Mouse (Mus musculus) splenic B cell, adult 2 months (primary cell): Measurements from ENCODE around the gene Sv2a.

Experiments
- DNase-seq: peaks from one replicate; pipeline ENCODE4 v3.0.0-alpha.2; 2011; ENCODE audit warnings: low read depth, low spot score
- H3K27me3 ChIP-seq: 2 replicates; pipeline ENCODE4 v1.6.1; 2012; ENCODE audit warnings: mild to moderate bottlenecking, low read length, moderate library complexity, mixed read lengths; ENCODE audit not compliant: control insufficient read depth, poor library complexity, insufficient read depth, severe bottlenecking
- H3K36me3 ChIP-seq: 2 replicates; pipeline ENCODE4 v1.6.1; 2012; ENCODE audit warnings: mild to moderate bottlenecking, low read length, moderate library complexity, mixed read lengths; ENCODE audit not compliant: control insufficient read depth, poor library complexity, insufficient read depth, severe bottlenecking

Sv2a gene

DNA sequence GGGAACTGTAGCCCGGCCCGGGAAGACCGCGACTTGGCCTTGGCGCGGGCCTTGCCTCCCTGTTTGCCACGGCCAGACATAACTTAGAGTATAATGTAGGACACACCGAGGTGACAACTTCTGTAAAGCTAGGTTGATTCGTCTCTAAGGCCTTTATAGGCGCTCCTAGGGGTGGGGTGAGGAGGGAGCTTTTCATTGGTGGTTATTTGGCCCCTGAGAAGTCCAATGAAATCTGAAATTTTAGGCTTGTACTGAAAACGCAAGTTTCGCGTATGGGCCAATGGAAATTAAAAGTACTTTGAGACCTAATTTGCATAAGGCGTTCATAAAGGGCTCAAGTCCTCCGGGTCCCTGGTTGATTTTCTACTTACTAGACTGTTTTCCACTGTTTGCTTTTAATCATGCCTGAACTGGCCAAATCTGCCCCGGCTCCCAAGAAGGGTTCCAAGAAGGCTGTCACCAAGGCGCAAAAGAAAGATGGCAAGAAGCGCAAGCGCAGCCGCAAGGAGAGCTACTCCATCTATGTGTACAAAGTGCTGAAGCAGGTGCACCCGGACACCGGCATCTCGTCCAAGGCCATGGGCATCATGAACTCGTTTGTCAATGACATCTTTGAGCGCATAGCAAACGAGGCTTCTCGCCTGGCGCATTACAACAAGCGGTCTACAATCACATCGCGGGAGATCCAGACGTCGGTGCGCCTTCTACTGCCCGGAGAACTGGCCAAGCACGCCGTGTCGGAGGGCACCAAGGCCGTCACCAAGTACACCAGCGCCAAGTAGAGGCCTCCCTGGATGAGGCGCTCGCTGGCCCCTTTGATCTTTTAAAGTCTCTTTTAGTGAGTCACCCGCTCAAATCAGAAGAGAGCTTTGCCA lies 40.1 kb downstream of the Sv2a start, which contains the start of the genes Hist2h2ac and Hist2h2be:
Gene Hist2h2ac (minus strand): TSS at position 116 of the 875 bp plus-strand sequence.
Gene Hist2h2be (plus strand): TSS at position 355 of the 875 bp plus-strand sequence.
- peak; percentile 96 for DNase-seq
- no peaks in the 10 kb centered on the region for H3K27me3 ChIP-seq

DNA sequence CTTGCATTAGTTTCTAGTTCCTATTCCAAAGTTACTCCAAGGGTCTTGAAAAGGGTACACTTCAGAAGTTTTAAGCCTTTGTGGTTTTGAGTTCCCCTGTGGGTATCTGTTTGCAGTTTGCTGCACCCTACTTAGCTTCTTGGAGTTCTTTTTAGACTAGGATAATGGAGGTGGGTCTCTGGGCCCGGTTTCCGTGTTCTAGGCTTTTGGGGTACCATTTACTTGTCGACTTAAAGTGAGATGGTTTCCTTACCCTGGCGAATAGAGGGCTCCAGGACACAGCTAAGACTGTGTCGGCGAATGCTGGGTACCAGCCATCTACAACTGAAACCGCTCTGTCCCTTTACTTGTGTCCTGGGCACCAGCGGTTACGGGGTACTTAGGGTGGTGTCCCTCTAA lies 40.7 kb downstream of the Sv2a start:
- H3K27me3 ChIP-seq = no peaks in the 10 kb centered on the region
- peak; percentile 35 for DNase-seq
- H3K36me3 ChIP-seq = no peaks in the 10 kb centered on the region; the same call in 1 of the 2 replicates

More for the DNA sequence above, 40.1 kb downstream of the Sv2a start, which contains the start of the genes Hist2h2ac and Hist2h2be:
- H3K36me3 ChIP-seq = no peaks in the 10 kb centered on the region; the same call in 1 of the 2 replicates

DNA sequence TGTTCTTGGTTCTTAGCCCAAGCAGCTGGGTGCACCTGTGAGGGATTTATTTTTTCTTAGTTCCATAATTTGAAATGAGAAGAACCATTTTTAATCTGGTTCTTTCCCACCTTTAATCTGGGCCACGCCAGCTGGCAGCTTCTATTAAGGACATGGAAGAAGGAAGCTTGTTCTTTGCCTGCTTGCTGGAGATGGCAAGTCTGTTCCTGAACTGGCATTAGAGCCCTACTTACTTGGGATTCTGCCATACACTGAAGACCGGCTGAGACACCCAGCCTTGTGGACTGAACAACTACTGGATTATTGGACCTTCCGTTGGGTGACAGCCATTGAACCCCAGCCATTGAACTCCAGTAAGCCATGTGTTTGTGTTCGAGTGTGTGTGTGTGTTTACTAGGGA lies 41.8 kb downstream of the Sv2a start:
- Histone ChIP-seq H3K36me3 (no peaks in the 10 kb centered on the region; the same call in 1 of the 2 replicates), H3K27me3 (no peaks in the 10 kb centered on the region)
- no peak for DNase-seq

DNA sequence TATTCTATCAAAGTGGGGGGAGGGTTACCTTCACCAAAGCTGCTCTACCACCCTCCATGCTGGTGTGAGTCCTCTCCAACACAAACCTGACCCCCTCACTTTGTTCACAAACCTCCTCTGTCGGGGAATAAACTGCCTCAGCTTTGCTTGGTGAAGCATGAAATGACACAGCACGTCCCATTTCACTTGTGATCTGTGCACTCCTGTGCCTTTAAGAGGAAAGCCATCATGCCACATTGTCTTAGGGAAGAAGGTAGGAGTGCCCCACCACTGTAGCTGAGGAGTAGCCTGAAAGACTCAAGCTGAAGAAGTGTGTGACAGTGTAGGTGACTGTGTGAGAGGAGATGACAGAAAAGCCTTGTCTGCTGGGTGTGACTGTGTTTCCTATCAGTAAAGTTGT lies 44.5 kb downstream of the Sv2a start:
- DNase-seq = no peak
- Histone ChIP-seq H3K36me3 (no peaks in the 10 kb centered on the region; the same call in 1 of the 2 replicates), H3K27me3 (no peaks in the 10 kb centered on the region)

DNA sequence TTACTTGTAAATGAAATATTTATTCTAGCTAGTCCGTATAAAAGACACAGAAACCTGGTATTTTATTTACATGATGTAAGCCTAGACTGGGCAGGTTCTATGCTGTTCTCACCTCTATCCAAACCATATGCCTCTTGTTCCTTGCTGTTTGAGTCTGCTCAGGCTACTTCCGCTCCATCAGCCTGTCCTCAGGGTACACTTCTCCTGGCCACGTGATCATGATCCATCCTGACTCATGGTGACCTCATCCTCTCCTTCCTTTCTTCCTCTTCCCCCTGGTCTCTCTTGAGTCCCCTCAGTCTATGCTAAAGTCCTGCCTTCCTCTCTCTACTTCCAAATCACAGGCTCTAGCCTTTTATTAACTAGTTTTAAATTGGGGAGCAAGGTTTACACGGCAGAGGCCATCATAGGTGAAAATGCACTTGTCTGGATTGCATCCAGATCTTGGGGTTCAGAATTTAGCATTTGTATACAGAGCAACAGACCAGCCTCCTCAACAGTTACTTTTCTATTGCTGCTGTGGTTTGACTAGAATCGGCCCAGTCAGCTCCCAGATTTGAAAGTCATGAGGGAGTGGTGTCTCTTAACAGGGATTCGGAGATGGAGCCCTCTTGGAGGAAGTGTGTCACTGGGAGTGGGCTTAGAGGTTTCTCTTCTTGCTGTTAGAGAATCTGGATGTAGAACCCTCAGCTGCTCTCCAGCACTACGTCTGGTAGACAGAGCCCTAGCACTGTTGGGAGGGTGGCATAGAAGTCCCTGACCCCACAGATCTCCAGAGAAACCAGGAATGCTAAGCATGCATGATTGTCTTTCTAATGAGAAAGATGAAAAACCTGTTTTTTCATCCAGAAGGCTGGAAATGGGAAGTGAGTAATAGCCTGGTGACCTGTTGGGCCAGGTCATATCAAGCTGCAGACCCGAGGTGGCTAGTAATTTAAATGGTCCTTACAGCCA lies 46.0 kb downstream of the Sv2a start:
- Histone ChIP-seq H3K36me3 (no peaks in the 10 kb centered on the region; the same call in 1 of the 2 replicates), H3K27me3 (no peaks in the 10 kb centered on the region)
- no peak for DNase-seq

DNA sequence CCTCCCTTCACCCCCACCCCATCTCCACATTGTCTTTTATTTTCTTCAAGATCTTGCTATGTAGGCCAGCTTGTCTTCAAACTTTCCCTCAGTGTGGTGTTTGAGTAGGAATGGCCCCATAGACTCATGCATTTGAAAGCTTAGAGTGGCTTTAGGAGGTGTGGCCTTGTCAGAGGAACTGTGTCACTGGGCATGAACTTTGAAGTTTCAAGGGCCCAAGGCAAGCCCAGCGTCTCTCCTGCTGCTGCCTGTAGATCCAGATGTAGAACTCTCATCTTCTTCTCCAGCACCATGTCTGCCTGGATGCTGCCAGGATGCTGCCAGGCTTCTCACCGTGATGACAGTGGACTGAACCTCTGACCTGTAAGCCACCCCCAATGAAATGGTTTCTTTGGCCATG lies 47.9 kb downstream of the Sv2a start:
- DNase-seq = no peak
- Histone ChIP-seq H3K36me3 (no peaks in the 10 kb centered on the region), H3K27me3 (no peaks in the 10 kb centered on the region)

DNA sequence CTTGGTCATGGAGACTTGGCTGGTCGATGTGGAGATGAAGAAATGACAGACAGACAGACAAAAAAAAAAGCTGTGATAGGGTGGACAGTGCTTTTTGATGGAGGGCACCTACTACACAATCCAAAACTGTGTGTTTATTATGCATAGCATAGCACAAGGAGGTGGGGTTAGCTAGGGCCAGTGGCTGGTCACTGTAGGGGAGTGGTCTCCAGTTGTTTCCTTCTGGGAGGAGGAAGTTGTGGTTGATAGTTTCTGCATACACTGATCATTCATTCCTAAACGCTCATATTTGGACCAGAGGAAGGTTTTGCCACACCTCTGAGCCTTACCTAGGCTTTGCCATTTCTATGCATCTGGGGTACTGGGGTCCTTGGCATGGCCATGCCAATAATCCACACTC lies 49.5 kb downstream of the Sv2a start:
- no peaks in the 10 kb centered on the region for H3K36me3 ChIP-seq
- DNase-seq = no peak

DNA sequence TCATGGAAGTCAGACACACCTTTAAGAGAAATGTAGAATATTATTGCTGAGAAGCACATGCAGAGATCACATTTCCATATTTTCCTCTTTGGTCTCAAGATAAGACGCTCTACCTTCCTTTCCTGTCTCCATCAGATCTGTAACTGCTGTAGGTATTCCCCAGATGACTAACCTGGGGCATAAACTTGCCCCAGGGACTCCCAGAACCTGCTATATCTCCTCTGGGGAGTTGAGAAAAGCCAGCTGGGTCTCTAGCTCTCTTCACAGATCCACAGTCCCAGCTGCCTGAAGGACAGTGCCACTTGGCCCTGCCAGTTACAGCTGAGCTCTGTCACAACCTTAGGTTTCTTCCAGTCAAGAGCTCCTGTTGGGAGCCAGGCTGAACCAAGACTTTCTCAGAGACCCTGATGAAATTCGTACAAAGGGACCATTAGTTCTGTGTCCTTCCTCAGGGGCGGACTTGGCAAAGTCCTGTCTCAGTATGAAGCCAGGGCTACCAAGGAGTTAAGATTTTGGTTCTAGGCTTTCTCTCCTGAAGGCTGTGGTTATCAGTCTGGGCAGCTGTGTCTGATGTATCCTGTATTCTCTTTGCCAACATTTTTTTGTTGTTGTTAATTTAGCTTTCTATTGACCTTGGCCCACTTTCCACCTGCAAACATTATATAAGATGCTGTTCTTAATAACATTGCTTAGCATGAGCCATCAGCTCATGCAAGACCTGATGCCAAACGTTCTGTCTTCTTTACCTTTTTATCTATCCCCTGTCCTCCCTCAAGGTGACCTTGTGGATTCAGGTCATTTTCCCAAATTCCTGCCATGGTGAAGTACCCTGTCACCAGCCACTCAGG lies 50.2 kb downstream of the Sv2a start:
- no peak for DNase-seq
- Histone ChIP-seq H3K27me3 (no peaks in the 10 kb centered on the region), H3K36me3 (no peaks in the 10 kb centered on the region)

More for the DNA sequence above, 49.5 kb downstream of the Sv2a start:
- H3K27me3 ChIP-seq = no peaks in the 10 kb centered on the region

DNA sequence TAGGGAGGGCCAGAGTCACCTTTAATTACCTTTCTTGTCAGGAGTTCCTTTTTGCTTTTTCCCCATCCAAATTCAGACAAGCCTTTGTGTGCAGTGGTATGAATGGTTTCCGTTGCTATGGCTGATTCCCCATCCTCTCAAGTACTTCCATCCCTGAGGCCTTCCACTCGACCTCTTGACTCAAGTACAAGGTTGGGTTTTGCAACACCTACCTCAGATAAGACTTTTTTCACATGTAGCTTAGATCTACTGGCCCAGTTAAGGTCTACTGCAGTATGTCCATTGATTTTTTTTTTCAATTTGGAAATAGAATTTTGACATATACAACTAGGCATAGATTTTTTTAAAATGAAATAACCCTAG lies 50.8 kb downstream of the Sv2a start:
- H3K36me3 ChIP-seq = no peaks in the 10 kb centered on the region
- DNase-seq = no peak
- no peaks in the 10 kb centered on the region for H3K27me3 ChIP-seq

DNA sequence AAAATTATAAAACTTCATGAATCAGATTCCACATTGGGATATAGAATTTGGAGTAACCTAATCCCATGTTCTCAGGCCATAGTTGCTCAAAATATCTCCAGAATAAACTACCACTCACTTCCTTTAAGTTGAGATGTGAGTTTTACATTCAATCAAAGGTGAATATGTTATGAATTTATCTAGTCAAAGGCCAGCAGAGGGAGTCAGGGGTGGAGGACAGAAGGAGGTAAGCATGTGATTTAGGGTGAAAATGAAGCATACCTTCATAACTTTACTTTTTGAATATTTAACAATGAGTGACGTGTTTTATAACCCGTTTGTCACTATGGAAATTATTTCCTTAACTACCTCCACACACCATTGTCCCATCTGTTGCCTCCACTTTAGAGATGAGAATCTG lies 54.0 kb downstream of the Sv2a start:
- H3K27me3 ChIP-seq = no peaks in the 10 kb centered on the region
- no peaks in the 10 kb centered on the region for H3K36me3 ChIP-seq
- peak; percentile 52 for DNase-seq

DNA sequence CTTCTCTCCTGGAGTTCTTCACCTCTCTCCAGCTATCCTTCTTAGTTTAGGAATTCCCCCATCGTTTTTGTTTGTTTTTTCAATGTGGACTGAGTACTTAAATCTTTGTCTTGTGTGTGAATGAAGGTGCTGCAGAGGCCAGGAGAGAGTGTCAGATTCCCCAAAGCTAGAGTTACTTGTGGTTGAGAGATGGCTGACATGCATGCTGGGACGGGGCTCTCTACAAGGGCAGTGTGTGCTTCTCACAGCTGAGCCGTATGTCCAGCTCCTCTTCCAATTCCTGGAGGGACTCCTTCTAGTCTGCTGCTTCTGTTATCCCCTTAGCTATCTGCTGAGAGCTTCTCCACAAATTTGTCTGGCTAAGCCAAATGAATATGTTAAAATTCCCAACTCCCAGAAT lies 54.9 kb downstream of the Sv2a start:
- H3K27me3 ChIP-seq = no peaks in the 10 kb centered on the region
- DNase-seq = no peak
- H3K36me3 ChIP-seq = no peaks in the 10 kb centered on the region

DNA sequence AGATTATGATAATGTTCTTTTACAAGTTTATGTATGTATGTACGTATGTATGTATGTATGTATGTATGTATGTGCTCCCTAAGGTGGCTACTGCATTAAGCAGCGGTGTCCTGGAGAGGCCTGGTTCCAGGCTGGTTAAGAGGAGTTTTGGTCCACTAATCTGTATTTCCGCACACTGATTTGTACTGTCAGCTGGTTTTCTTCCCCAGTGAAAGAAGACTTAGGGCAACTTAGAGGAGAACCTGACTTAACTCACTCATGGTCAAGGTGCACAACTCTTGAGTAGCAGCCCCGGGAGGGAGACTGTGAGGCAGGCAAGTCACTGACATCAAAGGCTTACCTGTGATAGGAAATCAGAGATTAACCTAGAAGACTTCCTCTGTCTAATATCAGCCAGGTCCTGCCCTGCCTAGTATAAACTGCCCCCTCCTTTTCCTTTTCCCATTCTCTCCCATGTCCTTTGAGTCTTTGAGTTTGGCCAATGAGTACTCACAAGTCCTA lies 55.9 kb downstream of the Sv2a start:
- Histone ChIP-seq H3K36me3 (no peaks in the 10 kb centered on the region), H3K27me3 (no peaks in the 10 kb centered on the region)
- DNase-seq = no peak

DNA sequence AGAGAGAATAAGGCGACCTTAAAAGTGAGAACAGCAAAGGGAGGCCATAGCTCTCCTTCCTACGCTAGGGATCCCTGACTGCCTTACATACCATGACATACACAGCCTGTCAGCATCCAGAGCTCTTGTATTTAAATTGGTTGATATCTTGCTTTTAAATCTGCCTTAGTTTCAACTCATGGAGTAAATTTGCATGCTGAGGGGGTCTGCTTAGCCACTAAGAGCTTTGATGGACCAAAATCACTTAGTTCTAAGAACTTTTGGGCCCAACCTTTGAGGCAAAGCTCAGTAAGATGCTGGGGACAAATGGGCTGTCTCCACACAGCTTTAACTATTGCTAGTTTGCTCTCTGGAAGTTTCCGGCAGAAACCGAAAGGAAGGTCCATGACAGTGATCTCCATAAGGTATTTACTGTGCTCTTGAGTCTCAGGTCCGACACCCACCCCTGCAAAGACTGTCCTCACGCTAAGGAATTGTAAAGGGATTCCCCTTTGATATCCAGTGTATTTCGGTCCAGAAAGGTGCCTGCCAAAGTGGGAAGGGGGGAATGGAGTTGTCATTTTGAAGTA lies 56.5 kb downstream of the Sv2a start:
- DNase-seq = no peak
- Histone ChIP-seq H3K27me3 (no peaks in the 10 kb centered on the region), H3K36me3 (no peaks in the 10 kb centered on the region)
